Mouse (Mus musculus): Measurements from ENCODE around the gene Ifnab. TPM values are rescaled to one million over a fixed set of nuclear protein-coding genes. Genes with fewer than 3 reads are reported as not detected.

Ifnab gene
- polyA plus RNA-seq, 1 experiment, result not detected

GRCm38 (mm10) chr4:88714281-88714680 is 23.1 kb upstream of the Ifnab start:
- Histone ChIP-seq H3K4me3 (replicated peaks) (no peak overlapping the region), H3K4me1 (ENCODE audit: control insufficient read depth) (peaks cover 8% of the 10 kb centered on the region), H3K27me3 (ENCODE audit: control insufficient read depth) (no peaks in the 10 kb centered on the region), H3K9me3 (ENCODE audit: control insufficient read depth, low read length) (no peaks in the 10 kb centered on the region), H3K36me3 (ENCODE audit: control insufficient read depth) (peaks cover 30% of the 10 kb centered on the region)
- no peak for TF ChIP-seq GATA1 (IDR thresholded peaks at IDR 0.05; ENCODE audit: low read length)
- no peak for TF ChIP-seq TAL1 (IDR thresholded peaks at IDR 0.05; ENCODE audit: low read length)

- TF ChIP-seq GATA1 (IDR thresholded peaks at IDR 0.05; ENCODE audit: low read length) (no peak), TAL1 (IDR thresholded peaks at IDR 0.05; ENCODE audit: low read length) (no peak)
- Histone ChIP-seq H3K36me3 (ENCODE audit: control insufficient read depth) (no peaks in the 10 kb centered on the region), H3K4me1 (ENCODE audit: control insufficient read depth) (no peaks in the 10 kb centered on the region), H3K9me3 (ENCODE audit: control insufficient read depth, low read length) (no peaks in the 10 kb centered on the region), H3K4me3 (replicated peaks) (no peak overlapping the region), H3K27me3 (ENCODE audit: control insufficient read depth) (no peaks in the 10 kb centered on the region)
Measured at GRCm38 (mm10) chr4:88707128-88707826, 16.1 kb upstream of the Ifnab start.

GRCm38 (mm10) chr4:88705924-88706323 is 14.8 kb upstream of the Ifnab start:
- Histone ChIP-seq H3K4me1 (ENCODE audit: control insufficient read depth) (no peaks in the 10 kb centered on the region), H3K27me3 (ENCODE audit: control insufficient read depth) (no peaks in the 10 kb centered on the region), H3K36me3 (ENCODE audit: control insufficient read depth) (no peaks in the 10 kb centered on the region), H3K9me3 (ENCODE audit: control insufficient read depth, low read length) (no peaks in the 10 kb centered on the region), H3K4me3 (replicated peaks) (no peak overlapping the region)
- TF ChIP-seq TAL1 (IDR thresholded peaks at IDR 0.05; ENCODE audit: low read length) (no peak), GATA1 (IDR thresholded peaks at IDR 0.05; ENCODE audit: low read length) (no peak)

GRCm38 (mm10) chr4:88699301-88699700 is 8.1 kb upstream of the Ifnab start:
- H3K9me3 ChIP-seq (ENCODE audit: control insufficient read depth, low read length), result no peaks in the 10 kb centered on the region
- TF ChIP-seq GATA1 (IDR thresholded peaks at IDR 0.05; ENCODE audit: low read length) (no peak), TAL1 (IDR thresholded peaks at IDR 0.05; ENCODE audit: low read length) (no peak)
- H3K4me1 ChIP-seq (ENCODE audit: control insufficient read depth), result no peaks in the 10 kb centered on the region
- no peak overlapping the region for H3K4me3 ChIP-seq (replicated peaks)
- peaks cover 3% of the 10 kb centered on the region; the same call in 1 of the 2 replicates for H3K27me3 ChIP-seq (ENCODE audit: control insufficient read depth)
- H3K36me3 ChIP-seq (ENCODE audit: control insufficient read depth), result no peaks in the 10 kb centered on the region

DNA sequence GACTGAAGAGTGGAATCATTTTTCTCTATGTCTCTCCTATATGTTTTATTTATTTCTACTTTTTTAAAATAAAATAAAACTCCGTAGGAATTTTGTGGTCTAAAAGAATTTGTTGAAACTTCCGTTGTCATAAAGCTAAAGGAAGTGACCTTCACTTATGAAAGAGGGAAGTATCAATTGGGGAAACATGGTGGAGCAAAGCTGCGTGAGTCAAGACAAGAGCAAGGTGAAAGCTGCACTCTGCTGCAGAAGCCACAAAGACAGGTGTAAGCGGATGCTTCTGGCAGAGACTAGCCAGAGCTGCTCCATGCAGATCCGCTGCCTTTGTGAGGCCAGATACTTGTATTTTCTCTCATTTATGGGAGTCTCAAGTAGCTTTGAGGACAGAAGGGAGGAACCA is 7.6 kb upstream of the Ifnab start:
- H3K4me1 ChIP-seq (ENCODE audit: control insufficient read depth), result no peaks in the 10 kb centered on the region
- TF ChIP-seq GATA1 (IDR thresholded peaks at IDR 0.05; ENCODE audit: low read length), result no peak
- no peak for TF ChIP-seq TAL1 (IDR thresholded peaks at IDR 0.05; ENCODE audit: low read length)
- no peaks in the 10 kb centered on the region for H3K36me3 ChIP-seq (ENCODE audit: control insufficient read depth)

GRCm38 (mm10) chr4:88697753-88698152 is 6.6 kb upstream of the Ifnab start:
- Histone ChIP-seq H3K27me3 (ENCODE audit: control insufficient read depth) (peaks cover 3% of the 10 kb centered on the region; the same call in 1 of the 2 replicates), H3K4me3 (replicated peaks) (no peak overlapping the region), H3K9me3 (ENCODE audit: control insufficient read depth, low read length) (no peaks in the 10 kb centered on the region), H3K4me1 (ENCODE audit: control insufficient read depth) (no peaks in the 10 kb centered on the region), H3K36me3 (ENCODE audit: control insufficient read depth) (no peaks in the 10 kb centered on the region)
- TF ChIP-seq TAL1 (IDR thresholded peaks at IDR 0.05; ENCODE audit: low read length) (no peak), GATA1 (IDR thresholded peaks at IDR 0.05; ENCODE audit: low read length) (no peak)

More for the DNA sequence above, 7.6 kb upstream of the Ifnab start:
- peaks cover 3% of the 10 kb centered on the region; the same call in 1 of the 2 replicates for H3K27me3 ChIP-seq (ENCODE audit: control insufficient read depth)
- no peaks in the 10 kb centered on the region for H3K9me3 ChIP-seq (ENCODE audit: control insufficient read depth, low read length)
- no peak overlapping the region for H3K4me3 ChIP-seq (replicated peaks)

DNA sequence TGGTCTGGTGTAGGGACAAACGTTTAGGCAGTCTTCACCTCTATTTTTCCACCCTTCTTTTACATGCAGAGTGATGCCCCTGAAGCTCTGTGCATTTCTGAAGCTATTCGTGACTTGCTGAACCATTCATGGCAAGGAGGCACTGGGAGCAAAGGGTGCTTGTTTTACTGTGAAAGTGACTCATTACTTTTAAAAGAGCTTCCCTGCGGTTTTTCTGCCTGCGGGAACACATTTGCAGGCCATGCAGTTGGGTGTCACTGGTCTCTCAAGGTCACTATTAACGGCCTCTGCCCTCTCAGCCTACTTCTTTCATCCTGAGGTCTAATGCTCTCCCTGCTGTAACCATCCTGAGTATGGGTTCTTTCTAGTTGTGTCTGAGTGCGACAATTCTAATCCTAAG is 5.9 kb upstream of the Ifnab start:
- no peak overlapping the region for H3K4me3 ChIP-seq (replicated peaks)
- no peak for TF ChIP-seq GATA1 (IDR thresholded peaks at IDR 0.05; ENCODE audit: low read length)
- TF ChIP-seq TAL1 (IDR thresholded peaks at IDR 0.05; ENCODE audit: low read length), result no peak
- H3K4me1 ChIP-seq (ENCODE audit: control insufficient read depth), result no peaks in the 10 kb centered on the region
- H3K9me3 ChIP-seq (ENCODE audit: control insufficient read depth, low read length), result no peaks in the 10 kb centered on the region
- H3K27me3 ChIP-seq (ENCODE audit: control insufficient read depth), result peaks cover 3% of the 10 kb centered on the region; the same call in 1 of the 2 replicates
- H3K36me3 ChIP-seq (ENCODE audit: control insufficient read depth), result no peaks in the 10 kb centered on the region

DNA sequence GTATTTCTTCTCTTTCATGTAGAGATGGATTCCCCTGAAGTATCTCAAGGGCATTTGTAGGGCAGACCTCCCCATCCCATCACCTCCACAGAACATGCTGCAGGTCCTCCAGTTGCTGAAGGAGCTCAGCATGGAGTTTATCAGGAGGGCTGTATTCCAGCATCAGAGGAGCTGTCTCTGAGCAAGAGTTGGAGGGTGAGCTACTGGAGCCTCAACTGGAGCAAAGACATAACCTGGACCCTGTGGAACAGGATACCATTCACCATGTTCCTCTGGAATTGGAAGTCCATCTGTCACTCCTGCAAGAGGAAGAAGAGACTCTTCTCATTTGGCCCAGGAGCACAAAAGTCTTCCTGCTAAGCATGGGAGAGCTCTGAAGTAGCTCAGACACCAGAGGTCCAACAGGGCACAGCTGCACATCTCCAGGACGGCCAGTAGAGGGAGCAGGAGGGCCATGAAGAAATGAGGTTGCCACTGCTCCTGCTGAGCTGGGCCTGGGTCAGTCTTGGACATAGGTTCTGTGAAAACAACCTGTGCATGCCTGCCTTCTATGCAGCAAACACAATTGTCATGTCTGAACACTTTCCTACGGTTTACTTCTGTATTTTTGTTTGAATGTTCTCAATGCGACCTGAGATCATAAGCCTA is 5.2 kb upstream of the Ifnab start:
- Histone ChIP-seq H3K27me3 (ENCODE audit: control insufficient read depth) (peaks cover 3% of the 10 kb centered on the region; the same call in 1 of the 2 replicates), H3K9me3 (ENCODE audit: control insufficient read depth, low read length) (no peaks in the 10 kb centered on the region), H3K4me3 (replicated peaks) (no peak overlapping the region), H3K4me1 (ENCODE audit: control insufficient read depth) (no peaks in the 10 kb centered on the region), H3K36me3 (ENCODE audit: control insufficient read depth) (no peaks in the 10 kb centered on the region)
- TF ChIP-seq TAL1 (IDR thresholded peaks at IDR 0.05; ENCODE audit: low read length), result no peak
- no peak for TF ChIP-seq GATA1 (IDR thresholded peaks at IDR 0.05; ENCODE audit: low read length)

DNA sequence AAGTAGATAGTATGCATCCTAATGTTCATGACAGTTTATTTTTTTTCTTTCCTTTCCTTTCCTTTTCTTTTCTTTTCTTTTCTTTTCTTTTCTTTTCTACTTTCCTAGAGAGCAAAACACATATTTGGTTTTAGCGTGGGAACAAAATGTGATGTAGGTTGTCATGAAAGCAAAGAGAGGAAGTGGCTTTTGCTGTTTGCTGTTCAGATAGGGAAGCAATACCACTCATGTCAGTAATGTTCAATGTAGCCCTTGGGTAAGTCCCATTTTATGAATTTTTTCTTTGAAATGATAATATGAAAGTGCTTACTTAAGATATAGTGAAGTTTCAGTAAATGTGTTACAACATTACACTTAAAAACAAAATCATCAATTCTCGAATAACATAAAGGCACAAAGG is 2.2 kb upstream of the Ifnab start:
- no peak for TF ChIP-seq TAL1 (IDR thresholded peaks at IDR 0.05; ENCODE audit: low read length)
- TF ChIP-seq GATA1 (IDR thresholded peaks at IDR 0.05; ENCODE audit: low read length), result no peak
- Histone ChIP-seq H3K36me3 (ENCODE audit: control insufficient read depth) (no peaks in the 10 kb centered on the region), H3K9me3 (ENCODE audit: control insufficient read depth, low read length) (no peaks in the 10 kb centered on the region), H3K27me3 (ENCODE audit: control insufficient read depth) (peaks cover 3% of the 10 kb centered on the region; the same call in 1 of the 2 replicates), H3K4me3 (replicated peaks) (no peak overlapping the region), H3K4me1 (ENCODE audit: control insufficient read depth) (no peaks in the 10 kb centered on the region)
